ENCODE assay signal across 14 mouse cellular contexts in genomic region chr1:93881778-93882177, GRCm38 (mm10). TPM values are rescaled to one million over a fixed set of nuclear protein-coding genes. Genes with fewer than 3 reads are reported as not detected.
"Had no signal": no experiment of that assay in that cellular context is flagged by ENCODE, and none has a peak within 500 bp of the region (broad histone marks: within the 10 kb centered on the region; RNA-seq: fewer than 3 reads in every experiment).

No protein-coding gene starts in this region.

RNA-seq across cellular contexts. Expression of gene Gal3st2, which starts 20.7 kb away (rescaled TPM):
- total RNA-seq: left cerebral cortex, postnatal 10 days; megakaryocyte progenitor cell, adult 5-6 weeks; megakaryocyte-erythroid progenitor cell, adult 5-6 weeks; midbrain, postnatal 0 days; neutrophil, adult 5-6 weeks had no signal
- polyA plus RNA-seq: liver, adult 2 months; liver, embryonic 13.5 days; liver, embryonic 16.5 days; midbrain, postnatal 0 days; neural tube, embryonic 11.5 days had no signal

RNA-seq across cellular contexts. Expression of gene Gal3st2b, which starts 36.3 kb away (rescaled TPM):
- total RNA-seq: liver, adult 2 months; megakaryocyte progenitor cell, adult 5-6 weeks; megakaryocyte-erythroid progenitor cell, adult 5-6 weeks; midbrain, postnatal 0 days; neutrophil, adult 5-6 weeks had no signal
- polyA plus RNA-seq: intestine, embryonic 14.5 days; kidney, embryonic 15.5 days; limb, embryonic 11.5 days; liver, adult 2 months; liver, embryonic 13.5 days; liver, embryonic 16.5 days; lung, adult 2 months; midbrain, embryonic 14.5 days; neural tube, embryonic 11.5 days had no signal
